Mouse (Mus musculus) CD4-positive, CD25-positive, alpha-beta regulatory T cell, adult 4 months (primary cell): Measurements from ENCODE around the gene Myo3b. TPM values are rescaled to one million over a fixed set of nuclear protein-coding genes. Genes with fewer than 3 reads are reported as not detected.

ENCODE experiments used
- ATAC-seq: one replicate; pipeline ENCODE4 v1.8.0; 2017
- polyA plus RNA-seq, 2 experiments: library from polyadenylated mRNA; unstranded; fragments of 100-300 nt; shearing (Covaris generic); gene quantifications; one replicate each; pipeline ENCODE4 v1.2.1; 2017

The Myo3b gene
- polyA plus RNA-seq, 2 experiments from 2014 or later = 13.7 to 14.7 TPM

- ATAC-seq = no peak
These were observed 433.1 kb downstream of the Myo3b start for GRCm38 (mm10) chr2:70471861-70472620.

Other genes starting within 250 kb of the Myo3b start
- 1 to 10 TPM; 4.2 to 5.7 TPM for gene Ccdc173, start 249.6 kb upstream of the Myo3b start, polyA plus RNA-seq
- gene Phospho2, start 249.5 kb upstream of the Myo3b start, polyA plus RNA-seq = 10 to 100 TPM; 44.9 to 47.3 TPM
- under 1 TPM in 1 of 2 experiments, not detected in 1; 0.20 TPM for gene Klhl23, start 217.2 kb upstream of the Myo3b start, polyA plus RNA-seq
- 100 to 1,000 TPM; 232 to 274 TPM for gene Ssb, start 177.6 kb upstream of the Myo3b start, polyA plus RNA-seq
- gene Mettl5, start 153.5 kb upstream of the Myo3b start, polyA plus RNA-seq = 10 to 100 TPM; 73.1 to 75.3 TPM
- gene Ubr3, start 141.9 kb upstream of the Myo3b start, polyA plus RNA-seq = 10 to 100 TPM; 11.7 to 16.1 TPM